Mouse (Mus musculus): ENCODE data around the gene Capn13. TPM values are rescaled to one million over a fixed set of nuclear protein-coding genes. Genes with fewer than 3 reads are reported as not detected.
"Not testable (repeated sequence)": the region's sequence is repeated elsewhere in the genome, so short reads cannot be mapped to it uniquely, and the experiment has no call there.

Capn13 gene
- polyA plus RNA-seq, 1 experiment from 2014 or later = not detected

- WGBS = 89% methylated on average over 15 of the region's 15 CpGs
- Histone ChIP-seq H3K27me3 (replicated peaks) (no peaks in the 10 kb centered on the region), H3K4me1 (no peaks in the 10 kb centered on the region), H3K9ac (no peak overlapping the region), H3K36me3 (no peaks in the 10 kb centered on the region), H3K9me3 (no peaks in the 10 kb centered on the region), H3K27ac (no peak overlapping the region), H3K4me2 (replicated peaks) (no peak overlapping the region), H3K4me3 (no peak overlapping the region)
- no peak for ATAC-seq (ENCODE audit: low FRiP score, low read depth)
These were observed 129.5 kb downstream of the Capn13 start for GRCm38 (mm10) chr17:73270871-73271796.

- H3K9ac ChIP-seq = no peak overlapping the region
- H3K9me3 ChIP-seq = no peaks in the 10 kb centered on the region
- no peak overlapping the region for H3K4me3 ChIP-seq
- WGBS = 92% methylated on average over 8 of the region's 8 CpGs
- H3K4me1 ChIP-seq = no peaks in the 10 kb centered on the region; the same call in 1 of the 2 replicates
- no peaks in the 10 kb centered on the region for H3K27me3 ChIP-seq (replicated peaks)
- no peaks in the 10 kb centered on the region for H3K36me3 ChIP-seq
- H3K27ac ChIP-seq = no peak overlapping the region
- no peak overlapping the region for H3K4me2 ChIP-seq (replicated peaks)
- no peak for ATAC-seq (ENCODE audit: low FRiP score, low read depth)
These were observed 137.6 kb downstream of the Capn13 start for GRCm38 (mm10) chr17:73263077-73263501.

- WGBS = 86% methylated on average over 2 of the region's 2 CpGs
- H3K4me3 ChIP-seq = no peak overlapping the region
- H3K27ac ChIP-seq = no peak overlapping the region
- H3K4me1 ChIP-seq = no peaks in the 10 kb centered on the region; the same call in 1 of the 2 replicates
- no peak for ATAC-seq (ENCODE audit: low FRiP score, low read depth)
- no peaks in the 10 kb centered on the region for H3K36me3 ChIP-seq
- H3K27me3 ChIP-seq (replicated peaks) = no peaks in the 10 kb centered on the region
- H3K4me2 ChIP-seq (replicated peaks) = no peak overlapping the region
- no peak overlapping the region for H3K9ac ChIP-seq
- H3K9me3 ChIP-seq = no peaks in the 10 kb centered on the region
These were observed 138.1 kb downstream of the Capn13 start for GRCm38 (mm10) chr17:73262558-73262957.

- H3K27me3 ChIP-seq (replicated peaks); H3K36me3 ChIP-seq; ATAC-seq (ENCODE audit: low FRiP score, low read depth); H3K27ac ChIP-seq; H3K9me3 ChIP-seq; H3K4me2 ChIP-seq (replicated peaks); H3K4me1 ChIP-seq; H3K4me3 ChIP-seq; H3K9ac ChIP-seq: not testable (repeated sequence)
- 92% methylated on average over 5 of the region's 5 CpGs for WGBS
These were observed 141.4 kb downstream of the Capn13 start for GRCm38 (mm10) chr17:73259258-73259657.

GRCm38 (mm10) chr17:73258620-73259019 lies 142.0 kb downstream of the Capn13 start:
- no peak overlapping the region for H3K27ac ChIP-seq
- no peak for ATAC-seq (ENCODE audit: low FRiP score, low read depth)
- WGBS = 20% methylated on average over 12 of the region's 12 CpGs

More at GRCm38 (mm10) chr17:73258620-73259019, 142.0 kb downstream of the Capn13 start:
- Histone ChIP-seq H3K9me3 (no peaks in the 10 kb centered on the region), H3K4me1 (no peaks in the 10 kb centered on the region; the same call in 1 of the 2 replicates), H3K36me3 (no peaks in the 10 kb centered on the region), H3K9ac (no peak overlapping the region), H3K27me3 (replicated peaks) (no peaks in the 10 kb centered on the region), H3K4me2 (replicated peaks) (peak overlapping the region; percentile 34; the same call in 1 of the 2 replicates), H3K4me3 (no peak overlapping the region)

Data from neural tube, embryonic 12.5 days (tissue).